ENCODE assay signal across 31 mouse cellular contexts in genomic region chr5:43124301-43124700, GRCm38 (mm10).
"Had no signal": no experiment of that assay in that cellular context is flagged by ENCODE, and none has a peak within 500 bp of the region (broad histone marks: within the 10 kb centered on the region; RNA-seq: fewer than 3 reads in every experiment).

No protein-coding gene starts in this region.

- ATAC-seq: liver, postnatal 0 days; lung, postnatal 0 days; midbrain, embryonic 13.5 days; midbrain, embryonic 15.5 days; midbrain, embryonic 16.5 days had no signal

- H3K4me3 ChIP-seq: left cerebral cortex, adult 2 months; limb, embryonic 10.5 days; limb, embryonic 12.5 days; limb, embryonic 13.5 days; limb, embryonic 15.5 days; liver, embryonic 13.5 days; liver, embryonic 15.5 days; lung, embryonic 15.5 days; megakaryocyte, embryonic 14.5 days; midbrain, embryonic 10.5 days; midbrain, embryonic 12.5 days; midbrain, embryonic 13.5 days; midbrain, embryonic 15.5 days; myocyte had no signal

- H3K36me3 ChIP-seq: limb, embryonic 10.5 days; limb, embryonic 12.5 days; limb, embryonic 13.5 days; limb, embryonic 15.5 days; liver, embryonic 13.5 days; liver, embryonic 15.5 days; lung, embryonic 15.5 days; midbrain, embryonic 10.5 days; midbrain, embryonic 12.5 days; midbrain, embryonic 13.5 days; midbrain, embryonic 15.5 days had no signal

- H3K4me2 ChIP-seq: limb, embryonic 12.5 days; limb, embryonic 13.5 days; limb, embryonic 15.5 days; liver, embryonic 11.5 days; liver, embryonic 13.5 days; liver, embryonic 15.5 days; lung, embryonic 14.5 days; lung, embryonic 15.5 days; midbrain, embryonic 11.5 days; midbrain, embryonic 12.5 days; midbrain, embryonic 13.5 days; midbrain, embryonic 15.5 days had no signal

- H3K9me3 ChIP-seq: limb, embryonic 10.5 days; limb, embryonic 12.5 days; limb, embryonic 13.5 days; limb, embryonic 15.5 days; liver, embryonic 13.5 days; liver, embryonic 15.5 days; lung, embryonic 15.5 days; megakaryocyte, embryonic 14.5 days; midbrain, embryonic 10.5 days; midbrain, embryonic 12.5 days; midbrain, embryonic 13.5 days; midbrain, embryonic 15.5 days had no signal

- DNase-seq: left cerebral cortex, postnatal 4 days; liver; liver, embryonic 13.5 days; liver, postnatal 0 days; lung, adult 18-20 months; lung, adult 2 months; lung, embryonic 14.5 days; lung, postnatal 10 days; lung, postnatal 14 days; lung, postnatal 36 days; lung, postnatal 4 days; midbrain, embryonic 14.5 days had no signal

- H3K27me3 ChIP-seq: limb, embryonic 12.5 days; limb, embryonic 13.5 days; limb, embryonic 15.5 days; liver, embryonic 13.5 days; liver, embryonic 15.5 days; lung, embryonic 15.5 days; megakaryocyte, embryonic 14.5 days; midbrain, embryonic 12.5 days; midbrain, embryonic 13.5 days; midbrain, embryonic 15.5 days had no signal

- H3K9ac ChIP-seq: limb, embryonic 12.5 days; limb, embryonic 13.5 days; limb, embryonic 15.5 days; liver, embryonic 13.5 days; liver, embryonic 14.5 days; liver, embryonic 15.5 days; liver, postnatal 0 days; lung, embryonic 14.5 days; lung, embryonic 15.5 days; midbrain, embryonic 12.5 days; midbrain, embryonic 13.5 days; midbrain, embryonic 15.5 days had no signal

- H3K27ac ChIP-seq: left cerebral cortex, adult 2 months; limb, embryonic 10.5 days; limb, embryonic 12.5 days; limb, embryonic 13.5 days; limb, embryonic 15.5 days; liver, embryonic 13.5 days; liver, embryonic 14.5 days; liver, embryonic 15.5 days; lung, embryonic 15.5 days; macrophage; midbrain, embryonic 10.5 days; midbrain, embryonic 12.5 days; midbrain, embryonic 13.5 days; midbrain, embryonic 15.5 days had no signal

- H3K4me1 ChIP-seq: limb, embryonic 10.5 days; limb, embryonic 12.5 days; limb, embryonic 13.5 days; limb, embryonic 15.5 days; liver, embryonic 13.5 days; liver, embryonic 15.5 days; lung, embryonic 15.5 days; midbrain, embryonic 10.5 days; midbrain, embryonic 12.5 days; midbrain, embryonic 13.5 days; midbrain, embryonic 15.5 days had no signal
